Mouse (Mus musculus): ENCODE data around the gene Olfr48.

The Olfr48 gene

GRCm38 (mm10) chr2:89848105-89848504, at the start of gene Olfr48:
Gene Olfr48, minus strand, starts transcription at chr2:89848205.
- H3K4me1 ChIP-seq (replicated peaks; ENCODE audit: low read depth, low read length), result no peaks in the 10 kb centered on the region
- H3K36me3 ChIP-seq (ENCODE audit: insufficient read depth, low read length), result no peaks in the 10 kb centered on the region
- TF ChIP-seq CTCF (conservative IDR thresholded peaks at IDR 0.05; ENCODE audit: low read length) (no peak), NANOG (IDR thresholded peaks at IDR 0.05; ENCODE audit: borderline replicate concordance, low read length) (no peak), POU5F1 (IDR thresholded peaks at IDR 0.05; ENCODE audit: borderline replicate concordance, low read length) (no peak)
- no peaks in the 10 kb centered on the region for H3K27me3 ChIP-seq (ENCODE audit: insufficient read depth, low read length)
- no peak within 1 kb of the TSS for H3K4me3 ChIP-seq (replicated peaks; ENCODE audit: low read length)
- H3K9me3 ChIP-seq (ENCODE audit: low read length), result no peaks in the 10 kb centered on the region

- no peaks in the 10 kb centered on the region for H3K4me1 ChIP-seq (replicated peaks; ENCODE audit: low read depth, low read length)
- TF ChIP-seq POU5F1 (IDR thresholded peaks at IDR 0.05; ENCODE audit: borderline replicate concordance, low read length), result no peak
- no peak for TF ChIP-seq CTCF (conservative IDR thresholded peaks at IDR 0.05; ENCODE audit: low read length)
- TF ChIP-seq NANOG (IDR thresholded peaks at IDR 0.05; ENCODE audit: borderline replicate concordance, low read length), result no peak
- peaks cover 13% of the 10 kb centered on the region for H3K9me3 ChIP-seq (ENCODE audit: low read length)
- H3K27me3 ChIP-seq (ENCODE audit: insufficient read depth, low read length), result no peaks in the 10 kb centered on the region
- H3K4me3 ChIP-seq (replicated peaks; ENCODE audit: low read length), result no peak within 1 kb of the TSS
- H3K36me3 ChIP-seq (ENCODE audit: insufficient read depth, low read length), result no peaks in the 10 kb centered on the region
These were observed 30.1 kb upstream of the Olfr48 start, which contains the start of gene Olfr1257 for GRCm38 (mm10) chr2:89878137-89878536. Gene Olfr1257, plus strand, starts transcription at chr2:89878437.

GRCm38 (mm10) chr2:89849230-89849629, 1.2 kb upstream of the Olfr48 start:
- no peak for TF ChIP-seq POU5F1 (IDR thresholded peaks at IDR 0.05; ENCODE audit: borderline replicate concordance, low read length)
- TF ChIP-seq CTCF (conservative IDR thresholded peaks at IDR 0.05; ENCODE audit: low read length), result no peak
- no peak for TF ChIP-seq NANOG (IDR thresholded peaks at IDR 0.05; ENCODE audit: borderline replicate concordance, low read length)
- Histone ChIP-seq H3K4me3 (replicated peaks; ENCODE audit: low read length) (no peak overlapping the region), H3K27me3 (ENCODE audit: insufficient read depth, low read length) (no peaks in the 10 kb centered on the region), H3K36me3 (ENCODE audit: insufficient read depth, low read length) (no peaks in the 10 kb centered on the region), H3K9me3 (ENCODE audit: low read length) (no peaks in the 10 kb centered on the region), H3K4me1 (replicated peaks; ENCODE audit: low read depth, low read length) (no peaks in the 10 kb centered on the region)

- Histone ChIP-seq H3K4me3 (replicated peaks; ENCODE audit: low read length) (no peak within 1 kb of the TSS), H3K4me1 (replicated peaks; ENCODE audit: low read depth, low read length) (no peaks in the 10 kb centered on the region), H3K27me3 (ENCODE audit: insufficient read depth, low read length) (no peaks in the 10 kb centered on the region), H3K9me3 (ENCODE audit: low read length) (no peaks in the 10 kb centered on the region), H3K36me3 (ENCODE audit: insufficient read depth, low read length) (no peaks in the 10 kb centered on the region)
- no peak for TF ChIP-seq NANOG (IDR thresholded peaks at IDR 0.05; ENCODE audit: borderline replicate concordance, low read length)
- TF ChIP-seq CTCF (conservative IDR thresholded peaks at IDR 0.05; ENCODE audit: low read length), result no peak
- no peak for TF ChIP-seq POU5F1 (IDR thresholded peaks at IDR 0.05; ENCODE audit: borderline replicate concordance, low read length)
These were observed 6.5 kb downstream of the Olfr48 start, which contains the start of gene Olfr1256 for GRCm38 (mm10) chr2:89841455-89841854. Gene Olfr1256, minus strand, starts transcription at chr2:89841555.

GRCm38 (mm10) chr2:89820216-89820615, 27.8 kb downstream of the Olfr48 start:
- no peak for TF ChIP-seq CTCF (conservative IDR thresholded peaks at IDR 0.05; ENCODE audit: low read length)
- no peak for TF ChIP-seq NANOG (IDR thresholded peaks at IDR 0.05; ENCODE audit: borderline replicate concordance, low read length)
- Histone ChIP-seq H3K4me1 (replicated peaks; ENCODE audit: low read depth, low read length) (no peaks in the 10 kb centered on the region), H3K4me3 (replicated peaks; ENCODE audit: low read length) (no peak overlapping the region), H3K9me3 (ENCODE audit: low read length) (peaks cover 15% of the 10 kb centered on the region), H3K36me3 (ENCODE audit: insufficient read depth, low read length) (no peaks in the 10 kb centered on the region), H3K27me3 (ENCODE audit: insufficient read depth, low read length) (no peaks in the 10 kb centered on the region)

- TF ChIP-seq POU5F1 (IDR thresholded peaks at IDR 0.05; ENCODE audit: borderline replicate concordance, low read length) (no peak), CTCF (conservative IDR thresholded peaks at IDR 0.05; ENCODE audit: low read length) (no peak), NANOG (IDR thresholded peaks at IDR 0.05; ENCODE audit: borderline replicate concordance, low read length) (no peak)
- H3K9me3 ChIP-seq (ENCODE audit: low read length), result no peaks in the 10 kb centered on the region
These were observed 36.3 kb downstream of the Olfr48 start, which contains the start of gene Olfr1255 for GRCm38 (mm10) chr2:89811751-89812150. Gene Olfr1255, plus strand, starts transcription at chr2:89812051.

GRCm38 (mm10) chr2:89810751-89811150, 37.3 kb downstream of the Olfr48 start:
- no peak for TF ChIP-seq POU5F1 (IDR thresholded peaks at IDR 0.05; ENCODE audit: borderline replicate concordance, low read length)
- no peak for TF ChIP-seq NANOG (IDR thresholded peaks at IDR 0.05; ENCODE audit: borderline replicate concordance, low read length)
- no peak for TF ChIP-seq CTCF (conservative IDR thresholded peaks at IDR 0.05; ENCODE audit: low read length)
- H3K36me3 ChIP-seq (ENCODE audit: insufficient read depth, low read length), result no peaks in the 10 kb centered on the region

More at GRCm38 (mm10) chr2:89811751-89812150, 36.3 kb downstream of the Olfr48 start, which contains the start of gene Olfr1255:
- H3K4me3 ChIP-seq (replicated peaks; ENCODE audit: low read length), result no peak within 1 kb of the TSS
- no peaks in the 10 kb centered on the region for H3K27me3 ChIP-seq (ENCODE audit: insufficient read depth, low read length)
- H3K4me1 ChIP-seq (replicated peaks; ENCODE audit: low read depth, low read length), result no peaks in the 10 kb centered on the region
- no peaks in the 10 kb centered on the region for H3K36me3 ChIP-seq (ENCODE audit: insufficient read depth, low read length)

GRCm38 (mm10) chr2:89799583-89799982, 48.4 kb downstream of the Olfr48 start:
- Histone ChIP-seq H3K9me3 (ENCODE audit: low read length) (no peaks in the 10 kb centered on the region), H3K4me1 (replicated peaks; ENCODE audit: low read depth, low read length) (no peaks in the 10 kb centered on the region), H3K27me3 (ENCODE audit: insufficient read depth, low read length) (no peaks in the 10 kb centered on the region), H3K4me3 (replicated peaks; ENCODE audit: low read length) (no peak overlapping the region), H3K36me3 (ENCODE audit: insufficient read depth, low read length) (no peaks in the 10 kb centered on the region)
- no peak for TF ChIP-seq CTCF (conservative IDR thresholded peaks at IDR 0.05; ENCODE audit: low read length)
- TF ChIP-seq NANOG (IDR thresholded peaks at IDR 0.05; ENCODE audit: borderline replicate concordance, low read length), result no peak
- TF ChIP-seq POU5F1 (IDR thresholded peaks at IDR 0.05; ENCODE audit: borderline replicate concordance, low read length), result no peak

More at GRCm38 (mm10) chr2:89810751-89811150, 37.3 kb downstream of the Olfr48 start:
- Histone ChIP-seq H3K9me3 (ENCODE audit: low read length) (no peaks in the 10 kb centered on the region), H3K27me3 (ENCODE audit: insufficient read depth, low read length) (no peaks in the 10 kb centered on the region), H3K4me3 (replicated peaks; ENCODE audit: low read length) (no peak overlapping the region), H3K4me1 (replicated peaks; ENCODE audit: low read depth, low read length) (no peaks in the 10 kb centered on the region)

GRCm38 (mm10) chr2:89793519-89793918, 54.5 kb downstream of the Olfr48 start, which contains the start of gene Olfr1254:
Gene Olfr1254, minus strand, starts transcription at chr2:89793619.
- no peak within 1 kb of the TSS for H3K4me3 ChIP-seq (replicated peaks; ENCODE audit: low read length)
- H3K9me3 ChIP-seq (ENCODE audit: low read length), result no peaks in the 10 kb centered on the region
- no peaks in the 10 kb centered on the region for H3K36me3 ChIP-seq (ENCODE audit: insufficient read depth, low read length)
- TF ChIP-seq CTCF (conservative IDR thresholded peaks at IDR 0.05; ENCODE audit: low read length) (no peak), POU5F1 (IDR thresholded peaks at IDR 0.05; ENCODE audit: borderline replicate concordance, low read length) (no peak), NANOG (IDR thresholded peaks at IDR 0.05; ENCODE audit: borderline replicate concordance, low read length) (no peak)
- H3K27me3 ChIP-seq (ENCODE audit: insufficient read depth, low read length), result no peaks in the 10 kb centered on the region
- no peaks in the 10 kb centered on the region for H3K4me1 ChIP-seq (replicated peaks; ENCODE audit: low read depth, low read length)
